Mouse (Mus musculus) limb, embryonic 12.5 days (tissue): Measurements from ENCODE around the gene Gfod1. TPM values are rescaled to one million over a fixed set of nuclear protein-coding genes. Genes with fewer than 3 reads are reported as not detected.
A peak's percentile ranks its signal among the peaks of the same experiment; 100 is the strongest.

Source experiments
- ATAC-seq: fragments of 200-750 bp; cut with Nextera tagmentation; 2 replicates; pipeline ENCODE4 v1.8.0; 2017; ENCODE audit warnings: low read depth, moderate TSS enrichment; ENCODE audit not compliant: insufficient number of reproducible peaks, insufficient read depth, low FRiP score, low TSS enrichment
- H3K27ac ChIP-seq: fragments of 300-500 bp; sonication (generic); 2 replicates; pipeline ENCODE4 v1.5.1; 2016; ENCODE audit warnings: mild to moderate bottlenecking, moderate library complexity
- H3K27me3 ChIP-seq: fragments of 300-500 bp; sonication (generic); 2 replicates; pipeline ENCODE4 v1.6.1; 2016; ENCODE audit warnings: mild to moderate bottlenecking, moderate library complexity
- H3K36me3 ChIP-seq: fragments of 300-500 bp; sonication (generic); 2 replicates; pipeline ENCODE4 v1.6.1; 2016; ENCODE audit warnings: mild to moderate bottlenecking, moderate library complexity
- H3K4me1 ChIP-seq: fragments of 300-500 bp; sonication (generic); replicated peaks from 2 replicates; pipeline ENCODE4 v1.6.1; 2016
- H3K4me2 ChIP-seq: fragments of 300-500 bp; sonication (generic); 2 replicates; pipeline ENCODE4 v1.6.1; 2016; ENCODE audit warnings: mild to moderate bottlenecking, moderate library complexity
- H3K4me3 ChIP-seq: fragments of 300-500 bp; sonication (generic); replicated peaks from 2 replicates; pipeline ENCODE4 v1.5.1; 2016; ENCODE audit warnings: mild to moderate bottlenecking
- H3K9ac ChIP-seq: fragments of 300-500 bp; sonication (generic); replicated peaks from 2 replicates; pipeline ENCODE4 v1.6.1; 2016; ENCODE audit warnings: mild to moderate bottlenecking, moderate library complexity
- H3K9me3 ChIP-seq: fragments of 300-500 bp; sonication (generic); 2 replicates; pipeline ENCODE4 v1.6.1; 2016; ENCODE audit warnings: mild to moderate bottlenecking, moderate library complexity
- WGBS: fragments of 180-500 bp; shearing (Covaris S2); methylation state at CpG from one replicate; pipeline ENCODE4 v1.1.7; 2016; 5-methylcytosine and 5-hydroxymethylcytosine counted together
- polyA plus RNA-seq: library from polyadenylated mRNA; unstranded; fragments of >200 nt; fragmentation: Nextera tagmentation; extraction: Ambion mirVana; gene quantifications from 2 replicates; pipeline ENCODE4 v1.2.1, GENCODE M21; 2016

Gfod1 gene
- polyA plus RNA-seq, 1 experiment from 2014 or later: 0.23 TPM

GRCm38 (mm10) chr13:43201033-43201432 is 102.9 kb downstream of the Gfod1 start:
- Histone ChIP-seq H3K27ac (no peak overlapping the region), H3K27me3 (no peaks in the 10 kb centered on the region), H3K9me3 (no peaks in the 10 kb centered on the region), H3K9ac (no peak overlapping the region), H3K36me3 (no peaks in the 10 kb centered on the region), H3K4me2 (no peak overlapping the region), H3K4me3 (no peak overlapping the region), H3K4me1 (peaks cover 4% of the 10 kb centered on the region; the same call in 1 of the 2 replicates)
- WGBS: 43% methylated on average over 22 of the region's 22 CpGs
- 0 out of 2 replicates have a peak, but pooled peaks have one; percentile 15 for ATAC-seq

DNA sequence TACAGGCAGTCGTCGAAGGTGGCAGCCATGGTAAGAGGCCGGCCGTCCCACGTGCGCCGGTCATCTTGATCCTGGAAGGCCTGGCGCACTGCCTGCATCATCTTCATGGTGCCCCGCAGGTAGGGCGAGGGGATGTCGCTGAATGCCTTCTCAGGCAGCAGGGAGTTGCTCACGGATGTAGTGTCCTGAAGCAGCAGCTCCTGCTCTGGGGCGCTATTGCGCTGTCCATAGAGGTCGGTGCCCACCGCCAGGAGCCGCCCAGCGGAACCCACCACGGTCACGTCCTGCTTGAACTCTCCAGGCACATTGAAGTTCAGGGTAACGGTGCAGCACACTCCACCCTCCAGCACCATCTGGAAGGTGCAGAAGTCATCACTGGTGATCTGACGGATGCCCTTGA is 103.5 kb downstream of the Gfod1 start:
- Histone ChIP-seq H3K36me3 (no peaks in the 10 kb centered on the region), H3K9me3 (no peaks in the 10 kb centered on the region), H3K9ac (no peak overlapping the region), H3K4me3 (no peak overlapping the region), H3K27me3 (no peaks in the 10 kb centered on the region), H3K4me1 (no peaks in the 10 kb centered on the region), H3K4me2 (no peak overlapping the region), H3K27ac (no peak overlapping the region)
- no peak for ATAC-seq
- 71% methylated on average over 22 of the region's 22 CpGs for WGBS

DNA sequence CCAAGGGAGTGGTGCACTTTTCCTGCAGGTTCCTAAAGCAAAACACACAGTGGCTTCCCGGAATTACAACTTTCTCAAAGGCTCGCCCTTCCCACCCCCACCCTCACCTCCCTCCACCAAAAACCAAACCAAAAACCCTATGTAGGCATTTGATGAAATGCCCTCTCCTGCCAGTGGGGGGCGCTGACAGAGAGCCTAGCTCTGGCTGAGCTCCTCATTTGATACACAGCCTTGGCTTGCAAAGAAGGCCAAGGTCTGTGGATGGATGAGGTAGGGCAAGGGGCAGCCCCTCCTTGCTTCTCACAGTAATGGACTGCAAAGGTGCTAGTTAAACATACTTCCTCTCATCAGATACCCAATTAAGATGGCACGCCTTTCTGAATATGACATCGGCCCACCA is 104.2 kb downstream of the Gfod1 start:
- no peaks in the 10 kb centered on the region for H3K9me3 ChIP-seq
- no peaks in the 10 kb centered on the region for H3K36me3 ChIP-seq
- no peak overlapping the region for H3K4me2 ChIP-seq
- H3K27me3 ChIP-seq: no peaks in the 10 kb centered on the region
- no peak overlapping the region for H3K4me3 ChIP-seq
- H3K27ac ChIP-seq: no peak overlapping the region
- WGBS: 69% methylated on average over 5 of the region's 5 CpGs
- no peak overlapping the region for H3K9ac ChIP-seq
- H3K4me1 ChIP-seq: no peaks in the 10 kb centered on the region
- no peak for ATAC-seq

- H3K9ac ChIP-seq: no peak overlapping the region
- no peak for ATAC-seq
- H3K27me3 ChIP-seq: no peaks in the 10 kb centered on the region
- 82% methylated on average over 7 of the region's 7 CpGs for WGBS
- H3K4me3 ChIP-seq: no peak overlapping the region
- H3K36me3 ChIP-seq: no peaks in the 10 kb centered on the region
- no peaks in the 10 kb centered on the region for H3K9me3 ChIP-seq
- no peak overlapping the region for H3K4me2 ChIP-seq
- H3K27ac ChIP-seq: no peak overlapping the region
- no peaks in the 10 kb centered on the region for H3K4me1 ChIP-seq
These were observed 104.7 kb downstream of the Gfod1 start for GRCm38 (mm10) chr13:43199282-43199681.

DNA sequence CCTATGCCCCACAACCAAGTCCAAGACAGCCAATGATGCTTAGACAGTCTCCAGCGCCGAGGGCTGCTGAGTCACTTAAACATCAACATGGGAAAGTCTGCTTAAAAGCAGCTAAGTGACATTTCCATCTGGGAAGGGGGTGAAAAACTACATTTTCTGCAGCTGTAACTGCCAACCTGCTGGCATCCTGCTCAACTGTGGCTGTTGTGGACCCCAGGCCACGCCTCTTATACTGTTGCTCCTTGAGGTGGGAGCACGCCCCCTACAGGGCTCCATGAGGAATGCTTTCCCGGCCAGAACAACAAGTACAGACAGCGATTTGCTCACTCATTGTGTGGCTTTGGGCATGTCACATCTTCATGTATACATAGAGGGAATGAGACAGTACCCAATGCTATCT is 106.8 kb downstream of the Gfod1 start:
- Histone ChIP-seq H3K9me3 (no peaks in the 10 kb centered on the region), H3K27ac (no peak overlapping the region), H3K4me3 (no peak overlapping the region), H3K4me1 (peaks cover under 1% of the 10 kb centered on the region; the same call in 1 of the 2 replicates), H3K27me3 (peaks cover 3% of the 10 kb centered on the region; the same call in 1 of the 2 replicates), H3K36me3 (no peaks in the 10 kb centered on the region), H3K9ac (no peak overlapping the region), H3K4me2 (no peak overlapping the region)
- 63% methylated on average over 6 of the region's 6 CpGs for WGBS
- no peak for ATAC-seq

DNA sequence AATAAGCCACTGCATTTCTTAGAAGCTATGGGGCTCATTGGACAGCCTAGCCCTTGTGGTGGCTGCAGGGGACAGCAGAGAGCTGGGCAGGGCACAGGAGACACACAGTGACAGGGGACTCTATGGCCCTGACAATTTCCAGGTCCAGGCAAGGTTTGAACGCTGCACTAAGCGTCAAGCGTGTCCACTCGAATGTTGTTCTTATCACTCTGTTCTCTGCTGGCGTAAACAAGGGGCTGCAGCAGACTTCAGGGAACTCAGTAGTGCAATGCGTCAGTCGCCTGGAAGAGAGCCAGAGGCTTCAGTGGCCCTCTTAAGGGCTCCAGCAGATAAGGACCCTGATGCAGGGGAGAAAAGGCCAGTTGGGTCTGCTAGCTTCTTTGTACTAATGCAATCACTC is 108.0 kb downstream of the Gfod1 start:
- H3K4me3 ChIP-seq: no peak overlapping the region
- no peaks in the 10 kb centered on the region for H3K36me3 ChIP-seq
- H3K9me3 ChIP-seq: no peaks in the 10 kb centered on the region
- 25% methylated on average over 7 of the region's 7 CpGs for WGBS
- H3K4me1 ChIP-seq: peaks cover 7% of the 10 kb centered on the region
- no peak overlapping the region for H3K9ac ChIP-seq
- H3K27me3 ChIP-seq: peaks cover 14% of the 10 kb centered on the region; the same call in 1 of the 2 replicates
- no peak for ATAC-seq
- H3K4me2 ChIP-seq: no peak overlapping the region
- H3K27ac ChIP-seq: no peak overlapping the region

DNA sequence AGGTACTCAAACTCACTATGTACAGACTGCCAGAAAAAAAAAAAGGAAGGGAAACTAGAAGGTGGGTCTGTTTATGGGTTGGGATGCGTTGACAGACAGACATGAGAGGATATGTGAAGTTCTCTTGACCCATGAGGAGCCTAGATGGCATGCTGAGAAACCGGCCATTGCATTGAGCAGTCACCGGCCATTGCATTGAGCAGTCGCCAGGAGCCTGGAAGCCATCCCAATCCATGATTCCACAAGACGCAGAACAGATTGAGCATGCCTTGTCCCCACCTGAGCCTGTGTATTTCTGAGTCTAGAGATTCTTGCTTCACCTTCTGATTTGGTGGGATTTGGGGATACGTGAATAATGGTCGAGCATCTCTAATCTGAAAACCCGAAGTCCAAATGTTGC is 110.0 kb downstream of the Gfod1 start:
- no peak overlapping the region for H3K9ac ChIP-seq
- H3K4me3 ChIP-seq: no peak overlapping the region
- H3K9me3 ChIP-seq: no peaks in the 10 kb centered on the region
- H3K4me2 ChIP-seq: no peak overlapping the region
- no peaks in the 10 kb centered on the region for H3K36me3 ChIP-seq
- ATAC-seq: no peak
- WGBS: 95% methylated on average over 8 of the region's 8 CpGs
- H3K27ac ChIP-seq: no peak overlapping the region
- peaks cover 14% of the 10 kb centered on the region; the same call in 1 of the 2 replicates for H3K27me3 ChIP-seq
- H3K4me1 ChIP-seq: peaks cover 7% of the 10 kb centered on the region

GRCm38 (mm10) chr13:43193266-43193665 is 110.7 kb downstream of the Gfod1 start:
- H3K4me1 ChIP-seq: peaks cover 7% of the 10 kb centered on the region
- H3K27me3 ChIP-seq: peaks cover 14% of the 10 kb centered on the region; the same call in 1 of the 2 replicates
- H3K4me3 ChIP-seq: no peak overlapping the region
- H3K9me3 ChIP-seq: no peaks in the 10 kb centered on the region
- no peak overlapping the region for H3K4me2 ChIP-seq
- WGBS: 56% methylated on average over 7 of the region's 7 CpGs
- no peak for ATAC-seq
- H3K9ac ChIP-seq: no peak overlapping the region
- H3K36me3 ChIP-seq: no peaks in the 10 kb centered on the region
- H3K27ac ChIP-seq: no peak overlapping the region

GRCm38 (mm10) chr13:43191741-43192192 is 112.2 kb downstream of the Gfod1 start:
- H3K27me3 ChIP-seq: peaks cover 14% of the 10 kb centered on the region; the same call in 1 of the 2 replicates
- H3K36me3 ChIP-seq: no peaks in the 10 kb centered on the region
- H3K27ac ChIP-seq: no peak overlapping the region
- 0 out of 2 replicates have a peak overlapping the region, but pooled peaks have one; percentile 12 for H3K4me3 ChIP-seq
- H3K4me1 ChIP-seq: peaks cover 7% of the 10 kb centered on the region
- H3K4me2 ChIP-seq: peak overlapping the region; percentile 47
- no peak overlapping the region for H3K9ac ChIP-seq
- no peak for ATAC-seq
- no peaks in the 10 kb centered on the region for H3K9me3 ChIP-seq
- WGBS: 7% methylated on average over 14 of the region's 14 CpGs

DNA sequence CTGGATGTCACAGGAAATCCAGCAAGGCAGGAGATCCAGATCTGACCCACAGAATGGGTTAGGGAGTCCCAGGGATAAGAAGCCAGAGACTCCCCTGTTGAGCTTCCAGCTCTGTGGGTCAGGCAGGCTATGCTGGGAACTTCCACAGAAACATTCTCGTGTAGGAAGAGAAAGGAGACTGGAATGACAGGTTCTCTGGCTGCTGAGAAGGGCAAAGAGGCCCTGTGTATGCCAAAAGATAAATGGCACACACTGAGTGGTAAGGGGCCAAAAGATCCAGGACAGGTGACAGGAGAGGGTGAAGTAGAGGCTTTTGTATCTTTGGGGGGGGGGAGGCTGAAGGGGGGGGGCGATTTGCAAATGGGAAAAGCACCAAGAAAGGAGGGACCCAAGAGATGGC is 112.7 kb downstream of the Gfod1 start:
- no peak for ATAC-seq
- H3K36me3 ChIP-seq: no peaks in the 10 kb centered on the region
- no peak overlapping the region for H3K4me3 ChIP-seq
- no peak overlapping the region for H3K27ac ChIP-seq
- H3K9me3 ChIP-seq: no peaks in the 10 kb centered on the region
- no peak overlapping the region for H3K9ac ChIP-seq
- peaks cover 14% of the 10 kb centered on the region; the same call in 1 of the 2 replicates for H3K27me3 ChIP-seq
- 29% methylated on average over 1 of the region's 2 CpGs for whole genome bisulfite sequencing
- H3K4me1 ChIP-seq: peaks cover 7% of the 10 kb centered on the region
- H3K4me2 ChIP-seq: no peak overlapping the region

GRCm38 (mm10) chr13:43187736-43188135 is 116.2 kb downstream of the Gfod1 start:
- Histone ChIP-seq H3K27ac (no peak overlapping the region), H3K4me3 (no peak overlapping the region), H3K4me1 (peaks cover 16% of the 10 kb centered on the region), H3K9ac (no peak overlapping the region), H3K9me3 (no peaks in the 10 kb centered on the region), H3K27me3 (peaks cover 14% of the 10 kb centered on the region; the same call in 1 of the 2 replicates), H3K4me2 (no peak overlapping the region), H3K36me3 (no peaks in the 10 kb centered on the region)
- no peak for ATAC-seq
- WGBS: 94% methylated on average over 4 of the region's 4 CpGs
